Mouse (Mus musculus) lung, embryonic 16.5 days (tissue): Measurements from ENCODE around the gene Spryd4. TPM values are rescaled to one million over a fixed set of nuclear protein-coding genes. Genes with fewer than 3 reads are reported as not detected.
"Not testable (repeated sequence)": the region's sequence is repeated elsewhere in the genome, so short reads cannot be mapped to it uniquely, and the experiment has no call there.

Experiments used
- ATAC-seq: fragments of 200-750 bp; cut with Nextera tagmentation; 2 replicates; pipeline ENCODE4 v1.8.0; 2017; ENCODE audit warnings: low read depth, mild to moderate bottlenecking, moderate library complexity
- H3K27ac ChIP-seq: fragments of 300-500 bp; sonication (generic); 2 replicates; pipeline ENCODE4 v1.5.1; 2014; ENCODE audit warnings: mild to moderate bottlenecking, control low read depth, low read length
- H3K27me3 ChIP-seq: fragments of 300-500 bp; sonication (generic); 2 replicates; pipeline ENCODE4 v1.6.1; 2014; ENCODE audit warnings: low read depth, low read length, mixed read lengths; ENCODE audit not compliant: control insufficient read depth, insufficient read depth
- H3K36me3 ChIP-seq: fragments of 300-500 bp; sonication (generic); 2 replicates; pipeline ENCODE4 v1.6.1; 2014; ENCODE audit warnings: low read length; ENCODE audit not compliant: control insufficient read depth, insufficient read depth
- H3K4me1 ChIP-seq: fragments of 300-500 bp; sonication (generic); replicated peaks from 2 replicates; pipeline ENCODE4 v1.6.1; 2014; ENCODE audit warnings: low read length, mixed read lengths; ENCODE audit not compliant: control insufficient read depth, insufficient read depth
- H3K4me2 ChIP-seq: fragments of 300-500 bp; sonication (generic); 2 replicates; pipeline ENCODE4 v1.6.1; 2014; ENCODE audit warnings: low read depth, low read length, control low read depth
- H3K4me3 ChIP-seq: fragments of 300-500 bp; sonication (generic); 2 replicates; pipeline ENCODE4 v1.5.1; 2014; ENCODE audit warnings: mild to moderate bottlenecking, low read length, control low read depth
- H3K9ac ChIP-seq: fragments of 300-500 bp; sonication (generic); 2 replicates; pipeline ENCODE4 v1.6.1; 2014; ENCODE audit warnings: low read length, control low read depth
- H3K9me3 ChIP-seq: fragments of 300-500 bp; sonication (generic); 2 replicates; pipeline ENCODE4 v1.6.1; 2016; ENCODE audit warnings: low read length; ENCODE audit not compliant: control insufficient read depth
- WGBS: fragments of 180-500 bp; shearing (Covaris S2); extraction: QIAGEN DNeasy Blood & Tissue Kit; methylation state at CpG from one replicate; pipeline ENCODE4 v1.1.7; 2014; 5-methylcytosine and 5-hydroxymethylcytosine counted together
- polyA plus RNA-seq: library from polyadenylated mRNA; unstranded; fragments of >200 nt; fragmentation: Nextera tagmentation; extraction: Ambion mirVana; gene quantifications from 2 replicates; pipeline ENCODE4 v1.2.1, GENCODE M21; 2015

The Spryd4 gene
- polyA plus RNA-seq, 1 experiment from 2014 or later, result 24.5 TPM

DNA sequence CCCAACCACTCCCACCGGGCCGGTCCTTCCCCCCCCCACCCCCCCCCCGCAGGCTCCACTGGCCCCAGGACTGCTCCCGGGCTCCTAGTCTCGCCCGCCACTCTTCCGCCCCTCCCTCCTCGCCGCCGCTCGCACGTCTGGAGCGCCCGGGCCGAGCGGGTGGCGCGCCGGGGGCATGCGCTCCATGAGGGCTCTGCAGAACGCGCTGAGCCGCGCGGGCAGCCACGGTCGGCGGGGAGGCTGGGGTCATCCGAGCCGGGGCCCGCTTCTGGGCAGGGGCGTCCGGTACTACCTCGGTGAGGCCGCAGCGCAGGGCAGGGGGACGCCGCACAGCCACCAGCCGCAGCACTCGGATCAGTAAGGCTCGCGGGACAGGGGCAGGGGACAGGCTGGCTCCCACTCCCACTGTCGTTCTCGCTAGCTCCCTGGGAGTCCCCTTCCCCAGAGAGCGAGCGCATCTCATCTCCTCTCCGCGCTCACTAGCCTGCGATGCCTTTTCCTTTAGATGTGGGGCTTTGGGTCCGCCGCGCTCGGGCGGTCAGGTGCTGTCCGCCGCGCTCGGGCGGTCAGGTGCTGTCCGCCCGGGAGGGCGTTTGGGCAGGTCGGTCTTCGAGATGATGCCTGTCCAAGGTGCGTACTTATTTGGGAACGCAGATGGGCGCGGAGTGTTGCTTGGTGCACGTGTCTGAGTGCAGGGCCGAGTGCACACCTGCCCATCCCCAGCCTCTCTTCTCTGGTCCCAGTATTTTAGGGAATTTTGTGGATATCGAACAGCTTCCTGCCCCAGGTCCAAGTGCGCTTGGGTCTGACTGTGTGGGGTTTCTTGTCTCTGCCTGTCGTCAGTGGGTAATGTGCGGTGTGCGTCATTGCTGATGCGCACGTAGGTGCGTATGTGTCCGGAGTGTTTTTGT is 16.8 kb downstream of the Spryd4 start:
- peak; percentile 93 for ATAC-seq
- Histone ChIP-seq H3K27me3 (peaks cover 5% of the 10 kb centered on the region; the same call in 1 of the 2 replicates), H3K9me3 (no peaks in the 10 kb centered on the region), H3K4me2 (peak overlapping the region; percentile 99), H3K27ac (no peak overlapping the region), H3K36me3 (no peaks in the 10 kb centered on the region), H3K4me1 (peaks cover 8% of the 10 kb centered on the region), H3K4me3 (peak overlapping the region; percentile 73), H3K9ac (peak overlapping the region; percentile 74)
- under 1% methylated on average over 64 of the region's 79 CpGs for WGBS

DNA sequence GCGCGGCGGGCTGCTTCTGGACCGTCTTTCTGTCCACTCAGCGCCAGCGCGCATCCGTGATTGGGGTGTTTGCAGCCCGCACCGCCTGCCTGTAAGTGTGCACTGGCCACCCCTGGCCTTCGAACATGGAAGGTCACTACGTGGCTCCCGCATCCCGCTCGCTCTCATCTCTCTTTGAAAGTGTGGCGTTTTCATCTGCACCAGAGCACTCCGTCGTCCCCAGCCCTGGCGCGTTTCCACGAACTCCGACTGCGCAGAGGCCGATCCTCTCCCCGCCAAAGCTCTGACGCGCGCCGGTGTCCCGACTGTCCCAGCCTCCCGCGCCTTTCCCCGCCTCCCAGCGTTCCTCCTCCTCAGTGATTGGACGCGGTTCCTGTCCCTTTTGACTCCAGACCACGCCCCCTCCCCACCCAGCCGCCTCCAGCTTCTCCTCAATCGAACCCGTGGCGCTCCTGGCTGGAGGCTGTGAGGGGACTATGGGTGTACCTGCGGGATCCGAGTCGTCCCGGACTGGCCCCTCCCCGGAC is 17.5 kb downstream of the Spryd4 start, which contains the start of gene Gls2:
Gene Gls2 (plus strand): TSS at position 434 of the 527 bp plus-strand sequence.
- ATAC-seq, result peak; percentile 98
- Histone ChIP-seq H3K4me2 (peak within 1 kb of the TSS; percentile 99), H3K4me3 (peak within 1 kb of the TSS; percentile 73), H3K4me1 (peaks cover 8% of the 10 kb centered on the region), H3K9ac (peak within 1 kb of the TSS; percentile 74), H3K27me3 (peaks cover 5% of the 10 kb centered on the region; the same call in 1 of the 2 replicates), H3K9me3 (no peaks in the 10 kb centered on the region), H3K36me3 (no peaks in the 10 kb centered on the region), H3K27ac (peak within 1 kb of the TSS; percentile 38; the same call in 1 of the 2 replicates)
- 1% methylated on average over 45 of the region's 46 CpGs for WGBS

DNA sequence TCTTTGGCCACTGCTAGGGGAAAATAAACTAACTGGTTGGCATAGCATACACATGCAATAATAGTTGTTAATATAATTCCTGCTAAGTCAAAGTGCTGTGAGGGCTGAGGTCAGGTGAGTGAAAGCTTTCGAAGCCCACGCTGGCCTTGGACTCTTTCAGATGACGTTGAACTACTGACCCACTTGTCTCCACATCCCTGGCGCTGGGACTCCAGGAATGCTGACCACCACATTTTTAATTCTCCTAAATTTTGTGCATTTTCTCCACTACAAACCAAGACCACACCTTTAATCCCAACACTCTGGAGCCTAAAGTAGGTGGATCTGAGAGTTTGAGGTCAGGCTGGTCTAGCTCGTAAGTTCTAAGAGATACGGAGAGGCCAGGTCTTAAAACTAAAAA is 18.5 kb downstream of the Spryd4 start:
- 87% methylated on average over 6 of the region's 6 CpGs for WGBS
- Histone ChIP-seq H3K4me1 (peaks cover 8% of the 10 kb centered on the region), H3K4me2 (no peak overlapping the region), H3K4me3 (no peak overlapping the region), H3K36me3 (no peaks in the 10 kb centered on the region), H3K9me3 (no peaks in the 10 kb centered on the region), H3K27ac (no peak overlapping the region), H3K27me3 (peaks cover 5% of the 10 kb centered on the region; the same call in 1 of the 2 replicates), H3K9ac (no peak overlapping the region)
- ATAC-seq, result no peak

- not testable (repeated sequence) for ATAC-seq, H3K36me3 ChIP-seq, H3K9ac ChIP-seq, H3K27ac ChIP-seq, H3K27me3 ChIP-seq, H3K9me3 ChIP-seq, H3K4me3 ChIP-seq, H3K4me2 ChIP-seq, H3K4me1 ChIP-seq
- WGBS, result 85% methylated on average over 3 of the region's 3 CpGs
Measured at GRCm38 (mm10) chr10:128192030-128192766, 19.4 kb downstream of the Spryd4 start.

- peaks cover 8% of the 10 kb centered on the region for H3K4me1 ChIP-seq
- no peak overlapping the region for H3K27ac ChIP-seq
- WGBS, result 54% methylated on average over 2 of the region's 2 CpGs
- H3K36me3 ChIP-seq, result no peaks in the 10 kb centered on the region
- no peak overlapping the region for H3K9ac ChIP-seq
- no peak overlapping the region for H3K4me3 ChIP-seq
- peaks cover 5% of the 10 kb centered on the region; the same call in 1 of the 2 replicates for H3K27me3 ChIP-seq
- ATAC-seq, result no peak
- H3K4me2 ChIP-seq, result no peak overlapping the region
- no peaks in the 10 kb centered on the region for H3K9me3 ChIP-seq
Measured at GRCm38 (mm10) chr10:128191472-128191871, 20.1 kb downstream of the Spryd4 start.

DNA sequence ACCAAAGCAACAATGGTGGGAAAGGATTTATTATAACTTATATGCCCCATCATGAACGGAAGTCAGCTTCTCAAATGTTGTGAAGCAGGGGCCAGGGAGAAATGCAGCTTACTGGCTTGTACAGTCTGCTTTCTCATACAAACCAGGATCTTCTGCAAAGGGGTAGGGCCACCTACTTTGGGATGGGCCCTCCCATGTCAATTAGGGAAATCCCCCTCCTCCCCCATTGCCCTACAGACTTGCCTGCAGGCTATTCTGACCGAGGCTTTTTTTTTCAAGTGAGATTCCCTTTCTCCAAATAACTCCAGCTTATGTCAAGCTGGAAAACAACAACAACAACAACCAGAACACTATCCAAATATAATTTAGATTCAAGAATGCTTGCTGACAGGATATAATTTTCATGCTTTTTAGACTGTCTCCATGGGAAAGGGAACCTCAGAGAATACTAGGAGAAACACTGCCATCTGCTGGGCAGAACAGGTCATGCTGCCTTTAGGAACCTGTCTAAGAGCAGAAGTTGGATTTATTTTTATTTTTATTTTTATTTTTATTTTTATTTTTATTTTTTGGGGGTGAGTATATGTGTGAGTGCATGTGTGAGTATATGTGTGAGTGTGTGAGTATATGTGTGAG is 23.2 kb downstream of the Spryd4 start:
- H3K27ac ChIP-seq, result no peak overlapping the region

GRCm38 (mm10) chr10:128187181-128187605 is 24.4 kb downstream of the Spryd4 start:
- Histone ChIP-seq H3K9me3 (no peaks in the 10 kb centered on the region), H3K27me3 (no peaks in the 10 kb centered on the region), H3K9ac (no peak overlapping the region), H3K4me3 (no peak overlapping the region), H3K36me3 (no peaks in the 10 kb centered on the region), H3K27ac (no peak overlapping the region), H3K4me2 (no peak overlapping the region), H3K4me1 (no peaks in the 10 kb centered on the region)
- ATAC-seq, result no peak
- WGBS, result 58% methylated on average over 5 of the region's 5 CpGs

More for the DNA sequence above, 23.2 kb downstream of the Spryd4 start:
- Histone ChIP-seq H3K4me3 (no peak overlapping the region), H3K4me1 (no peaks in the 10 kb centered on the region), H3K4me2 (no peak overlapping the region), H3K9me3 (no peaks in the 10 kb centered on the region), H3K9ac (no peak overlapping the region), H3K36me3 (no peaks in the 10 kb centered on the region), H3K27me3 (no peaks in the 10 kb centered on the region)
- ATAC-seq, result no peak
- WGBS, result 51% methylated on average over 2 of the region's 2 CpGs

- H3K4me3 ChIP-seq, result no peak overlapping the region
- H3K4me2 ChIP-seq, result no peak overlapping the region
- peak; percentile 41 for ATAC-seq
- no peaks in the 10 kb centered on the region for H3K36me3 ChIP-seq
- H3K4me1 ChIP-seq, result no peaks in the 10 kb centered on the region
- H3K9me3 ChIP-seq, result no peaks in the 10 kb centered on the region
- no peak overlapping the region for H3K9ac ChIP-seq
- no peak overlapping the region for H3K27ac ChIP-seq
- H3K27me3 ChIP-seq, result no peaks in the 10 kb centered on the region
- WGBS, result 38% methylated on average over 2 of the region's 2 CpGs
Measured at GRCm38 (mm10) chr10:128185959-128186358, 25.6 kb downstream of the Spryd4 start.
